Mouse (Mus musculus) CD4-positive, CD25-positive, alpha-beta regulatory T cell (primary cell): ENCODE results near the gene Zfp28. TPM values are rescaled to one million over a fixed set of nuclear protein-coding genes. Genes with fewer than 3 reads are reported as not detected.

Source experiments
- polyA plus RNA-seq: library from polyadenylated mRNA; unstranded; fragments of 100-300 nt; shearing (Covaris generic); gene quantifications from one replicate; pipeline ENCODE4 v1.2.1, GENCODE M21; 2017

Zfp28 gene
- polyA plus RNA-seq = 14.5 TPM

GRCm38 (mm10) chr7:6383044-6383455, at the start of gene Zfp28:
Gene Zfp28 (plus strand): TSS chr7:6383295.

GRCm38 (mm10) chr7:6343501-6344071, 39.5 kb upstream of the Zfp28 start, which contains the start of gene Gm3854:
Gene Gm3854 (plus strand): TSS chr7:6343759.

GRCm38 (mm10) chr7:6363047-6363488, 20.0 kb upstream of the Zfp28 start, which contains the start of gene Zfp78:
Gene Zfp78 (plus strand): TSS chr7:6363280.

GRCm38 (mm10) chr7:6397996-6398975, 15.2 kb downstream of the Zfp28 start, which contains the start of gene Smim17:
Gene Smim17 (plus strand): TSS chr7:6398715.

GRCm38 (mm10) chr7:6410043-6410442, 26.9 kb downstream of the Zfp28 start, which contains the start of gene Gm20715:
Gene Gm20715 (plus strand): TSS chr7:6410277.

GRCm38 (mm10) chr7:6438388-6438787, 55.3 kb downstream of the Zfp28 start, which contains the start of gene Olfr1344:
Gene Olfr1344 (plus strand): TSS chr7:6438688.

Other genes starting within 250 kb of the Zfp28 start
- 43.6 TPM for gene Zfp787, start 227.3 kb upstream of the Zfp28 start, polyA plus RNA-seq
- gene Zfp444, start 211.1 kb upstream of the Zfp28 start, polyA plus RNA-seq = 45.8 TPM
- not detected for gene Galp, start 186.2 kb upstream of the Zfp28 start, polyA plus RNA-seq
- gene Zscan5b, start 161.0 kb upstream of the Zfp28 start, polyA plus RNA-seq = not detected
- not detected for gene Epp13, start 130.6 kb upstream of the Zfp28 start, polyA plus RNA-seq
- gene Zfp667, start 96.7 kb upstream of the Zfp28 start, polyA plus RNA-seq = 6.1 TPM
- 1.1 TPM for gene Zfp583, start 52.0 kb upstream of the Zfp28 start, polyA plus RNA-seq
- 0.99 TPM for gene Gm3854, start 39.5 kb upstream of the Zfp28 start, polyA plus RNA-seq
- 4.2 TPM for gene Zfp78, start 20.0 kb upstream of the Zfp28 start, polyA plus RNA-seq
- gene Smim17, start 15.4 kb downstream of the Zfp28 start, polyA plus RNA-seq = not detected
- not detected for gene Gm20715, start 27.0 kb downstream of the Zfp28 start, polyA plus RNA-seq
- 0.17 TPM for gene Olfr1344, start 55.4 kb downstream of the Zfp28 start, polyA plus RNA-seq
- gene Olfr1336, start 72.9 kb downstream of the Zfp28 start, polyA plus RNA-seq = not detected
- not detected for gene Olfr1346, start 83.8 kb downstream of the Zfp28 start, polyA plus RNA-seq
- not detected for gene Olfr5, start 103.6 kb downstream of the Zfp28 start, polyA plus RNA-seq
- not detected for gene Olfr1347, start 116.5 kb downstream of the Zfp28 start, polyA plus RNA-seq
- gene Olfr1348, start 125.5 kb downstream of the Zfp28 start, polyA plus RNA-seq = not detected
- gene Olfr1349, start 139.7 kb downstream of the Zfp28 start, polyA plus RNA-seq = 0.05 TPM
- gene Olfr1350, start 181.5 kb downstream of the Zfp28 start, polyA plus RNA-seq = not detected